8 mouse cellular contexts compared by ENCODE assay signal in genomic region chr13:23757211-23757773, GRCm38 (mm10). TPM values are rescaled to one million over a fixed set of nuclear protein-coding genes. Genes with fewer than 3 reads are reported as not detected.
A peak's percentile ranks its signal among the peaks of the same experiment; 100 is the strongest.
DNase-seq lines count a peak whose midpoint lies in the region; ATAC-seq and TF ChIP-seq lines count a peak whose summit lies in the region.

No protein-coding gene starts in this region.

- H3K4me2 ChIP-seq in forebrain, postnatal 0 days (ENCODE audit: low read depth) = peak overlapping the region; percentile 62

- intact Hi-C loops in left cerebral cortex, adult 2 months (cut with DNase I) = no loop called here

- H3K9me3 ChIP-seq in forebrain, postnatal 0 days (ENCODE audit: low read length) = no peaks in the 10 kb centered on the region

- 2% methylated on average over 18 of the region's 23 CpGs for WGBS in forebrain, postnatal 0 days

- peak overlapping the region; percentile 75 for H3K27ac ChIP-seq in left cerebral cortex, adult 2 months
- peak overlapping the region; percentile 79 for H3K27ac ChIP-seq in forebrain, postnatal 0 days (ENCODE audit: low read depth, low read length)

- peaks cover 6% of the 10 kb centered on the region; the same call in 1 of the 2 replicates for H3K4me1 ChIP-seq in forebrain, postnatal 0 days (ENCODE audit: insufficient read depth)

- H3K36me3 ChIP-seq in forebrain, postnatal 0 days (ENCODE audit: insufficient read depth) = no peaks in the 10 kb centered on the region

- TF ChIP-seq CTCF in left cerebral cortex, adult 2 months (IDR thresholded peaks at IDR 0.05) = no peak
- TF ChIP-seq CTCF in forebrain, postnatal 0 days (IDR thresholded peaks at IDR 0.05; ENCODE audit: low read depth) = no peak

- no peaks in the 10 kb centered on the region for H3K27me3 ChIP-seq in forebrain, postnatal 0 days (ENCODE audit: insufficient read depth, low read length)

- peak overlapping the region; percentile 48 for H3K9ac ChIP-seq in forebrain, postnatal 0 days

- peak overlapping the region; percentile 40 for H3K4me3 ChIP-seq in left cerebral cortex, adult 2 months
- peak overlapping the region; percentile 36 for H3K4me3 ChIP-seq in forebrain, postnatal 0 days (ENCODE audit: low read depth, low read length)

- ATAC-seq in forebrain, postnatal 0 days = peak; percentile 18
- peak; percentile 5; the same call in 1 of the 2 replicates for ATAC-seq in megakaryocyte, adult 5-6 weeks (ENCODE audit: poor library complexity, severe bottlenecking)

- no peak for DNase-seq in left cerebral cortex, adult 2 months (ENCODE audit: extremely low spot score in 1 of 2, low spot score in 2 of 2)
- no peak for DNase-seq in left cerebral cortex, adult 8-10 months (ENCODE audit: low spot score in 2 of 2)
- peak; percentile 91 for DNase-seq in ZHBTc4 (ENCODE audit: low read depth, low spot score)
- peak; percentile 38 for DNase-seq in forebrain, postnatal 0 days
- DNase-seq in yolk sac, embryonic 10.5 days (ENCODE audit: low spot score) = peak; percentile 82
- no peak for DNase-seq in cerebellum, postnatal 36 days
- no peak for DNase-seq in left cerebral cortex, adult 11 months (ENCODE audit: low spot score)

RNA-seq across cellular contexts. Expression of gene Hist1h4b, which starts 0.5 kb away (rescaled TPM):
- 10 to 100 TPM; 62.5 to 93.5 TPM for total RNA-seq in left cerebral cortex, adult 2 months (2021)
- total RNA-seq in left cerebral cortex, adult 8-10 months (2022) = 10 to 100 TPM; 53.3 to 70.8 (median 63.3) TPM
- 184 and 254 TPM in 2 replicates for total RNA-seq in forebrain, postnatal 0 days (2014; rRNA removed)
- polyA plus RNA-seq in forebrain, postnatal 0 days (2015; fragmentation: Nextera tagmentation; extraction: Ambion mirVana) = 1.8 and 3.0 TPM in 2 replicates
- total RNA-seq in megakaryocyte, adult 5-6 weeks (2015) = 64.8 and 95.3 TPM in 2 replicates
- total RNA-seq in megakaryocyte, adult 5-6 weeks (2017) = 562 and 732 TPM in 2 replicates

RNA-seq across cellular contexts. Expression of gene Hist1h4a, which starts 3.7 kb away (rescaled TPM):
- total RNA-seq in left cerebral cortex, adult 2 months (2021) = 10 to 100 TPM; 53.1 to 70.3 TPM
- total RNA-seq in left cerebral cortex, adult 8-10 months (2022) = 10 to 100 TPM; 43.4 to 63.5 (median 58.0) TPM
- total RNA-seq in forebrain, postnatal 0 days (2014; rRNA removed) = 303 and 421 TPM in 2 replicates
- polyA plus RNA-seq in forebrain, postnatal 0 days (2015; fragmentation: Nextera tagmentation; extraction: Ambion mirVana) = 0.64 TPM in 1 of 2 replicates, not detected in the other
- 58.1 TPM in 2 replicates for total RNA-seq in megakaryocyte, adult 5-6 weeks (2015)
- total RNA-seq in megakaryocyte, adult 5-6 weeks (2017) = 540 and 548 TPM in 2 replicates

RNA-seq across cellular contexts. Expression of gene Hist1h3a, which starts 4.9 kb away (rescaled TPM):
- total RNA-seq in left cerebral cortex, adult 2 months (2021) = 10 to 100 TPM; 31.1 to 37.0 TPM
- 10 to 100 TPM; 33.9 to 55.0 (median 40.9) TPM for total RNA-seq in left cerebral cortex, adult 8-10 months (2022)
- total RNA-seq in forebrain, postnatal 0 days (2014; rRNA removed) = 483 and 512 TPM in 2 replicates
- 1.2 and 2.2 TPM in 2 replicates for polyA plus RNA-seq in forebrain, postnatal 0 days (2015; fragmentation: Nextera tagmentation; extraction: Ambion mirVana)
- 53.9 and 67.3 TPM in 2 replicates for total RNA-seq in megakaryocyte, adult 5-6 weeks (2015)
- total RNA-seq in megakaryocyte, adult 5-6 weeks (2017) = 527 and 571 TPM in 2 replicates

RNA-seq across cellular contexts. Expression of gene Hist1h3b, which starts 5.2 kb away (rescaled TPM):
- 1 to 10 TPM; 6.6 to 7.5 TPM for total RNA-seq in left cerebral cortex, adult 2 months (2021)
- total RNA-seq in left cerebral cortex, adult 8-10 months (2022) = 10 to 100 TPM in 1 of 4 experiments, 1 to 10 TPM in 3; 5.3 to 12.2 (median 8.1) TPM
- 229 and 254 TPM in 2 replicates for total RNA-seq in forebrain, postnatal 0 days (2014; rRNA removed)
- polyA plus RNA-seq in forebrain, postnatal 0 days (2015; fragmentation: Nextera tagmentation; extraction: Ambion mirVana) = 0.25 and 0.67 TPM in 2 replicates
- 495 and 572 TPM in 2 replicates for total RNA-seq in megakaryocyte, adult 5-6 weeks (2015)
- total RNA-seq in megakaryocyte, adult 5-6 weeks (2017) = 546 and 613 TPM in 2 replicates

RNA-seq across cellular contexts. Expression of gene Hist1h1a, which starts 6.2 kb away (rescaled TPM):
- 10 to 100 TPM; 21.6 to 22.6 TPM for total RNA-seq in left cerebral cortex, adult 2 months (2021)
- total RNA-seq in left cerebral cortex, adult 8-10 months (2022) = 10 to 100 TPM; 29.7 to 32.8 (median 30.7) TPM
- 195 and 202 TPM in 2 replicates for total RNA-seq in forebrain, postnatal 0 days (2014; rRNA removed)
- polyA plus RNA-seq in forebrain, postnatal 0 days (2015; fragmentation: Nextera tagmentation; extraction: Ambion mirVana) = 0.36 and 0.40 TPM in 2 replicates
- 117 and 119 TPM in 2 replicates for total RNA-seq in megakaryocyte, adult 5-6 weeks (2015)
- total RNA-seq in megakaryocyte, adult 5-6 weeks (2017) = 1,654 and 1,862 TPM in 2 replicates

Comparison
In these comparisons a context has a peak if more than half of its experiments do, and no peak if none do; other contexts are left out.
1. DNase-seq: peak in ZHBTc4 (single experiment), forebrain, postnatal 0 days (single experiment) and yolk sac, embryonic 10.5 days (single experiment); none in left cerebral cortex, adult 2 months (0 of 2), left cerebral cortex, adult 8-10 months (0 of 2), cerebellum, postnatal 36 days (0 of 2) and left cerebral cortex, adult 11 months (single experiment).